Mouse (Mus musculus): ENCODE results near the gene Phf21a. TPM values are rescaled to one million over a fixed set of nuclear protein-coding genes. Genes with fewer than 3 reads are reported as not detected.

The Phf21a gene
- total RNA-seq, 2 experiments from 2014 or later: 38.1 to 41.5 TPM

DNA sequence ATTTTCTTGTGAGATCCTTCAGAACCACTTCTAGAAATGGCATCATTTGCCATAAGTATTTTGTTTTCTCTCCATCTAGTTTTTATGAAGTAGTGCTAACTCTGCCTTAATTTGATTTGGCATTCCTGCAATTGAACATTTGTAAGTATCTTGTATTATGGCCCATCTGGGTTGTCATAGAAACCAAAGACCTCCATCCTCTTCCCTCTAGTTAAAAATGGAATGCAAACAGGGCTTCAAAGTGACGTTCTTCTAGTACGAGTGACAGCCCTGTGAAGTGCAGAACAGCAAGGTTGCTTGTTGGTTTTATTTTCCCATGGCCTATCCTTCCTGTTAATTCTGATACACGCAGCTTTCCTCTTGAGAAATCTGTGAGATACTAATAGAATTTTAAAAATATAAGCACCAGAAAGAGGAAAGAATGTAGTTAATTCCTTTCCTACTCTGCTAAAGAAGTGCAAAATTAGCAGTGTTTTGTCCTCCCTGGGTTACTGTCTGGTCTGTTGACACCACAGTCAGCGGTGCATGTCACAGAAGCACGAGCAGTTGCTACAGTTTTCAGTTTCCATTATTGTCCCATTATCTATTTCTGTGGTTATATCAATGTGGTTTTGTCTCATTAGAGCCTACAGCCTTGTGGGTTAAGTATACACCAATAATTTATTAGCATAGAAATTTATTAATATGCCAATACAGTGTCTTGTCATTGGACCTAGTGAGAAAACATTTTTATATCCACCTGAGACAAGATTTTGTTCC is 209.1 kb downstream of the Phf21a start:
- DNase-seq: no peak

DNA sequence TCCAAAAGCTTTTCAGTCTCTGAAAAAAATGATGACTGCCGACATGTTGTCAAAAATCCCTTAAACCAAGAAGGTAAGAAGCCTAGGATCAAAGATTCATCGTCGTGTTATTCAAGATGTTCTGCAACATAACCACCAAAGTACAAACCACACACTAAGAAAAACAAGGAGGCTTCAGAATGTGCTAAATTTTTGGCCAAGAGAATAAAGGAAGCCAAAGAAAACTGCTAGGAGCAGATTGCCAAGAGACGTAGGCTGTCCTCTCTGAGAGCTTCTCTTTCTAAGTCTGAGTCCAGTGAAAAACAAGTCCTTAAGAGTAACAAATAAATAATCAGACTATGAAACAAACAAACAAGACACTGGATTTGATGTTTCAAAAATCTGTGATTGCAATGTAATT is 219.6 kb downstream of the Phf21a start:
- no peak for DNase-seq

DNA sequence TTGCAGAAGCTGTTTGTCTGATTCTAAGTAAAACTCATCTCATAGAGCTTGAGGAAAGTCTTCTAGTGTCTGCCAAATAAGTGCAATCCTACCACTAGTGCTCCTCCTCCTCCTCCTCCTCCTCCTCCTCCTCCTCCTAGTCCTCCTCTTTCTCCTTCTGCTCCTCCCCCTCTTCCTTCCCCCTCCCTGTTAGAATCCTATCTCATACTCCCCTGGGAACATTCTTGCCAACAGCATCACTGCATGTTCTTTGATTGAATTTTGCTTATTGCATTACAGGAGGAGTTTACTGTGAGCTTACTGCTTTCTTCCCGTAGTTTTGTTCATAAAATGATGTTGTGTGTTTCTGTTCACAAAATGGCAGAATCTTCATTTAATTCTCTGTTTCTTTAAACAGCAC is 221.1 kb downstream of the Phf21a start:
- DNase-seq: no peak

DNA sequence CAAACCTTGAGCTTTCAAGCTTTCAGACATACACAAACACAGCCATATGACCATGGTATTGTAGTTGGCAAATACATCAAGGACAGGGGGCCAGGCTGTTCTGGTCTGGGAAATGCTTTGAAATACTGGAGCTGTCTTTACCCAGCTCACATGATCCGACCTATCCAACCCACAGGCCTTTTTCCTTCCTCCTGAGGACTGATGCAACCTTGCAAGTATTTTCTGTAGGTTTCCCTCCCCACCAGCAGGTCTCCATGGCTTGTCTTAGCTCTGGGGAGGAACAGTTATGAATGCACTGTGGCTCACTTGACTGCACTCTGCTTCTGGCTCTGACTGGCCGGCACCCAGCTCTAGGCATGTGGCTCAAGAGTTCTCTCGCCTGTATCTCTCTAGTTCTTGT is 223.7 kb downstream of the Phf21a start:
- no peak for DNase-seq

DNA sequence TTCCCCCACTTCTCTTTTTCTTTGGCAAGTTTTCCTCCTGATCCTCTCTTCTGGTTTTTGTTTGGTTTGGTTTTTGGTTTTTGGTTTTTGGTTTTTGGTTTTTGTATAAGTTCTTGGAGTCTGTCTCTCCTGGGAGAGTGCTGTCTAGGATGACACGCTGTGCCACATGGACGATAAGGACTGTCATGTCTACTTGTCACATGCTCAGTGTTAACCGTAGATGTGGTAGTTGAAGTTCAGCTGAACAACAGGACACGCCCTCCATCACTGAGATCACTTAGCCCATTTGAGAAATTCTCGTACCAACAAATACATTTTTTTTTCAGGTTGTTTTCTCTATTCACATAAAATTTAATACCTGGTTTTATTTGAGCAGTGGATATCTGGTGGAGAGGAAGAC is 224.3 kb downstream of the Phf21a start:
- no peak for DNase-seq

DNA sequence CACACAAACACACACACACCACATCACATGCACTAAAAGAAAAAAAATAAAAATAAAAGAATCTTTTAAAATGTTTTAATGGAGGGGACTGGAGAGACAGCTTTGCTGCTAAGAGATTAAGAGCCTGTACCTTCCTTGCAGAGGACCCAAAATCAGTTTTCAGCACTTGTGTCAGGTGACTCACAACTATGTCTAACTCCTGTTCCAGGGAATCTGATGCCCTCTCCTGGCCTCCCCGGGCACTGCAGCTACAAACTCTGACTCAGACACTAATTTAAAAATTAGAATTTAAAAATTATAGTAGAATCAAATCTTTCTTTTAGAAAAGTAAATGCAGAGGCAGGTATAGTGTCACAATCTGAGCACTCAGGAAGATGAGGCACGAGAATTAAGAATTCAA is 229.8 kb downstream of the Phf21a start:
- DNase-seq: peak; percentile 46

DNA sequence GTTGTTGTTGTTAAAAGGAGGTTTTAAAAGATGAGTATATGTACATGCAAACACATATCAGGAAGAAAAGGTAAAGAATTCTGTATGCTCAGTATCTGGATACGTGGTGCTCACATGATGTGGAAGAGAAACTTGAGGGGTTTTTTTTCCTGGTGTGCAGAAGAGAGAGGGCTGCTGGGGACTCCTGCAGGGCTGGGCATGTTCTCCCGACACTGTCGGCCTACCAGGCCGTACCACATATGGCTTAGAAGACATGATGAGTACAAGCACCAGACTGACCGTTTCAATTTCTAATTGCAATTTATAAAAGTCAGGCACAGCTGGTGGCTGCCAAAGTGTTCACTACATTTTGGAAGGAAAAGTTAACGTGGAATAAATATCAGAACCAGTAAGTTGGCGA is 232.8 kb downstream of the Phf21a start:
- no peak for DNase-seq

DNA sequence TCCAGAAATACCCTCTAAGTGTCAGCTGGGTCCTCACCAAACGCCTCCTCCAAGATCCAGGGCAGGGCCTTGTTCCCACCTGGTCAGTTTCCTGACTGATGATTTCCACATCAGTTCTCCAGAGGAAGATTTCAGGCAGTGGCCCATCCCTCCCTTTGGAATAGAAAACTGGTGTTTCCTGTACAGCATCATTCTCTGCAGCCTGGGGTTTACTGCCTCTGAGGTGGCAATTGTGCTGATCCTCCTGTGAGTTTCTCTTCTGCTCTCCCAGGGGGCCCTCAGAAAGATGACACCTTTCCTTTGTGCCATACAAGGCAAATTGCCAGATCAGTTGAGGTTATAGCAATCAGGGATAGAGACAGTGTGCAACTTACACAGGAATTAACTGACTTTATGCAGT is 233.3 kb downstream of the Phf21a start:
- DNase-seq: no peak

DNA sequence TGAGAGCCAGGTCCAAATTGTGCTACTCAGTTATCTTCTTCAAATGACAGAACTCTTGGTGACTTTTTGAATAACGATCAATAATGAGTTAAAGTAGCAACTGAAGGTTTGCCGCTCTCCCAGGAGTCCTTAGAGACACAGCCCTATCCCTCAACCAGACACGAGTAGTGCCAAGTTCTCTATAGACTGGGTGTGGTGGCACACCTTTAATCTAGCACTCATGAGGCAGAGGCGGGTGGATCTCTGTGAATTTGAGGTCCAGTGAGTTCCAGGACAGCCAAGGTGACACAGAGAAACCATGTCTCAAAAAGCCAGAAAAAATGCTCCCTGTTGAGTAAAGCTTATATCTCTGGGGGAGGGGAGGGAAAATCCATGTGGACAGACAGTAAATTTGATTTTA is 234.7 kb downstream of the Phf21a start:
- DNase-seq: no peak

DNA sequence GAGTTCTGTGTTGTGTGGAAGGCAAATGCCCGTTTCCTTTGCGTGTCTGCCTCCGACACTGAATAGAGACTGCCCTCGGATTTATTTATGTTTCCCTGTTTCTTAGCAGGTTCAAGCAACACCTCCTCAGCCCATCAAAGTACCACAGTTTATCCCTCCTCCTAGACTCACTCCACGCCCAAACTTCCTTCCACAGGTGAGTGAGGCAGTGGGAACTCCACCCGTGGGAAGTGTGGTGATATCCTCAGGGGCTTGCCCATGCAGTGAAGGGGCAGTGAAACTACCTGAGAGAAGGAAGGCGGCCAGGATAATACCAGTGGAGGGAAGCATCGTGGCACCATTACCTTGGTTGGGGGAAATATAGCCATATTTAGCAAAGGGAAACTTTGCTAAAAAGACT is 235.3 kb downstream of the Phf21a start:
- DNase-seq: no peak

DNA sequence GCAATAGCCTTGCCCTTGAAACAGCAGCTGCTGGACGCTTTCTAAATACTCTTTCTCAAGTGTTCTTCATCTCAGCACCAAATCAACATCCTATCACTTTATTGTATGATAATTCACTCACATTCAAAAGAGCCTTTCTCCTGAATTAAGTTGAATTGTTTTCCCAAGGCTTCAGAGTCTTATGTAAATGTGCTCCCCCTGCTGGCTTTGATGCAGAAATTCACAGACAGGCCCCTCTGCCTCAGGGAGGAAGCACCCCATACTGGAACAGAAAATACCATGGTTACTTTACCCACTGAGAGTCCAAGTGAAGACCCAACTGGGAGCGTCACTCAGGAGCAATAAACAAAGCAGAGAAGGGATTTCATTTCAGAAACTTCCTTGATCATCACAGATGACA is 237.9 kb downstream of the Phf21a start:
- peak; percentile 37 for DNase-seq

DNA sequence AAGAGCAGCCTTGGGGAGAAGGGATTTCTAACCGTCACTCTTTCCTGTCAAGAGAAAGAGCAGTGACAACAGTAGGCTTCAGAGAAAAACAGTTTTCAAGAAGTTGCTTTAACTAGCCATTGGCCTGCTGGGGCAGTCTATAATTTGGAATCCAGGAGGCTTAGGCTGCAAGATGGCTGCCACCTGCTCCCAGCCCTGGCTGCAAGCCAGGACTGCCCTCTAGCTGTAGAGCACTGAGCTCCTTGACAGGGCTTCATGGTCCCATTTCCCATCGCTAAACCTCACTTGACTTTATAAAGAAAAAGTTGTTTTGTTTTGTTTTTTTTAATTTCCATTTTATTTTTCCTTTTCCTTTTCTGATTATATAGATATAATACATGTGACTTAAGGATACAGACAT is 238.5 kb downstream of the Phf21a start:
- DNase-seq: peak; percentile 16

DNA sequence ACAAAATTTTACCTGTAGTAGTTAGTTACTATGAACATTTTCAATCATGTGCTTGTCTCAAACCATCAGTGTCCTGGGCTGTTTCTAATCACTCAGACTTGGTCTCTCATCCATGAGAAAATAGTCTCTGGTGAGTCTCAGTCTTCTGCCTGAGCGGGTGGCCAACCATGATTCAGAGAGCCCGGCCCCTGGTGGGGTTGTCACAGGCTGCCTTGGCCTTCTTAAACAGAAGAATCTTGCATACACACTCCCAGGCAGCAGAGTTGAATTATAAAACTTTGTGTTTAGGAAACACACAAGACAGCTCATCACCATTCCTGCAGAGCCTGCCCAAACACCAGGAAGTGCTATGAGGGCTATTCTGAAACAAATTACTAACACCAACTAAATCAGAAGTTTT is 239.0 kb downstream of the Phf21a start:
- no peak for DNase-seq

DNA sequence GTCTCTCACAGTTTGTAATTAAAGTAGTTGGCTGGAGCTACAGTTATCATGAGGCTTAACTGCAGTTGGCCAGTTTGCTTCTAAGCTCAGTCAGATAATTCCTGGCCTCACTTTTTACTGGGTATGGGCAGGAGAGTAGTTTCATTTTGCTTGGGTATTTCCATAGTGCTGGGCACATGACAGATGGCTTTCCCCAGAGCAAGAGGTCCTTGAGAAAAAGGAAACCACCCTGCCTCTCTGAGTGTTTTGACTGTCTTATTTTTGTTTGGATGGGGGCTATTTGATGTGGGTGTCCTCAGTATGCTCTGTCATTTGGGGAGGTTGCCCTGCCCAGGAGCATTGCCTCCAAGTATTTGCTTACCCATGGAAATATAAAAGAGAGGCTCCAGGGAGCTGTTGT is 249.5 kb downstream of the Phf21a start:
- no peak for DNase-seq

DNA sequence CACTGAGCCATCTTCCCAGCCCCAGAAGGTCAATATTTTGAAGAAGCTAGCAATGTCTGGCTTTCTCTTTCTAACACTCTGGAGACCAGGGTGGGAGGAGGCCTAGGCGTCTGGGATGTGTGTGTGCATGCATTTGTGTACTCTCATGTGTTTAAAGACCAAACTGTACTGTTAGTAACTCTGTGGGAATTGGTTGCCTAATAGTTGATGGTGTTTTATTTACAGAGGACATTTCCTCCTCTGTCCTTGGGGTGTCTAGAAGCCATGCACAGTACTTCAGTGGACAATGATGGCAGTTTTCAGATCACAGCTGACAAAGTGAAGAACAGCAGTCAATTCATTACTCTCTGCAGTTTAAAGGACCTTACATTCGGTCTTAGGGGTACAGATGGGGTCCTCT is 254.3 kb downstream of the Phf21a start:
- no peak for DNase-seq

DNA sequence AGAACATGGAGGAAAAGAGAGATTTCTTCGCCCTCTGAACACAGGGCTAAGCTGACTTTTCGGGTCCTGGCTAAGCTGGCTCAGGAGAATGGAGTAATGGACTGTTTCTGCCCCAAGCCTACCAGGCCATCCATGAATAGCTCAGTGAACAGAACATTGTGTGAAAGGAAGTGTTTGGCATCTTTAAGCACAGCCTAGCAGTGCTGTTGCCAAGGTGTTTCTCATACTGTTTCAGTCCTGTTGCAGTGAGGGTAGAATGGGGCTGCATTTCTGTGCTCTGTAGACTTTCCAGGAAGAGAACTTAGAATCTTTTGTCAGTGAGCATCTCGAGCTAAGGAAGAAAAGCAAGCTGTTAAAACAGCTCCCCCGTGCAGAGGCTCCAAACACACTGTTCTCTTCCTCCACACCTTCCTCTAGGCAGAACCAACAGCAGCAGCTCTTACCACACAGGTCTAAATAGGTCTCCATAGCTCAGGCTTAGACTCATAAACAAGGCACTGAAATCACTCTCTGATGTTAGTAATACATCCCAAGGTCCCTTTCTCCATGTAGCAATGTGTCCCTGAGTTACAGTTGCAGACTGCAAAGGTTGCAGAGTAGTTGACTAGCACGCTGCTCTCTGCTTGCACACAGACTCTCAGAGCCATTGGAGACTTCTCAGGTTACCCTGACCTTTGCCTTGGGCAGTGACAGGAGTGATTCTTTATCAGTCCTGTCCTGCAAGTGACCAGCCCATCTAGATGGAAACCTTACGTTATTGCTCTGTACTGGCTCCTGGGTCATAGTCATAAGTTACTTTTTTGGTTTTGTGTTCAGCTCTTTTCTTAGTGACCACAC is 256.9 kb downstream of the Phf21a start:
- no peak for DNase-seq

DNA sequence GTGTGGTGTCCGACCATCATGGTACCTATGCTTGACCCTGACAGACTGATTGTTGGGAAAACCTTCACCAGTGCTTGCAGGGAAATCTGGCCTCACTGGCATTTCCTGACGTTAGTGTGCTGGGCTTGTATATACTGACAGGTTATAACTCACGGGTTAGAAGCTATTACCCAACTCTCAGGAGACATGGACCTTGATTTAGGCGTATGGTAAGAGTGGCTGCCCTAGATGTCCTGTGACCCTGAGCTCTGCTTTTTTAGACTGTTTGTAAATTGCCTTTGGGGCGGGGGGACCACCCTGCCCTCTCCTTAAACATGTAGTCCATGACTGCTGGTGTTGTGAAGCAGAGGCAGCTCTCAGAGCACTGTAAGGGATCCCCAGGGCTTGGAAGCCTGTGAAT is 257.8 kb downstream of the Phf21a start:
- DNase-seq: no peak

DNA sequence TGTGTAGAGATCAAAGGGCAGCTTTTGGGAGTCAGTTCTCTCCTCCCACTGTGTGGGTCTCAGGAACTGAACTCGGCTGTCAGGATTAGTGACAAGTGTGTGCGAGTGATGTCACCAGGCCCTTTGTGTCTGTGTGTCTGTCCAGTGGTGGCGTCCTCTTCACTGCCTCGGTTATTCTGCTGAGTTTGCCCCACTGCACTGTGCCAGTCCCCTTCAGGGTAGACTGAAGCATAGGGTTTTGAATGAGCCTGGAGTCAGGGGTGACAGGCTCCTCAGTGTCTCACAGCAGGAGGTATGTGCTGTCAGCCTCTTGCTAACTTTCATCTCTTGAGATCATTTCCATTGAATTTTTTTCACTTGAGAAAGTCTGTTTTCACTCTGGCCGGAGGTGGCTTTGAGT is 260.5 kb downstream of the Phf21a start:
- no peak for DNase-seq

DNA sequence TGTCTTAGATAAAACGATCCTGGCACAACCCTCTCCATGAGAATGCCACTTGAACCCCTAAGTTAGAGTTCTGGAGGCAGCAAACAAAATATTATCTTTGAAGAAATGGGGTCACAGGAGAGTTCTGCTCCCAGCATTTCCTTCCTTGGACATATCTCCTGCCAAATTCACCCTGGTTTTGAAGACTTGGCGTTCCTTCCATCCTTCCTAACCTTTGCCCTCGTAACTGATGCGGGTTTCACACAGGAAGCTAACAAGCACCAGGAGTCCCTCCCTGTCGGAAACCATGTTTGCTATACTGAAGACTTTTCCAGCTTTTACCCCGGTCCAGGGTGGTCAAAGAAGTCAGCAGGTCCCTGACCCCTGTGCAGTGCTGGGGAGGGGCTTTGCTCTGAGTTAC is 261.3 kb downstream of the Phf21a start:
- DNase-seq: no peak

DNA sequence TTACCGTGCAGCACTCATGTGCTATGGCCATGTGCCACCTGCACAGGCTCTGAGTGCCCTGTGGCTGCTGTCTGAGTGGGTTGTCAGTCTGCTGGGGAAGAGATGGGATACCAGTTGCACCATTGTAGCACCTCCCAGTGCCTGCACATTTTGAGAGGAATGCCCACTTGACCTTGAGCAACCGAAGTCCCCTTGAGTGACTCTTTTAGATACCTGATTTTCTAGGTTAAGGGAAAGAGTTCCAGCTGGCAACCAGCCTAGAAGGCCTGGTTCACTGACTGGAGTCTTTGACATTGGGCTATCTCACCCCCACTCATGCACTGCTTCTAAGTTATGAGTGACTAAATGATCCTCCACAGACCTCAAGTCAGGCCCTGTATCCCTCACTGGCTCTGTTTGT is 266.4 kb downstream of the Phf21a start:
- no peak for DNase-seq

DNA sequence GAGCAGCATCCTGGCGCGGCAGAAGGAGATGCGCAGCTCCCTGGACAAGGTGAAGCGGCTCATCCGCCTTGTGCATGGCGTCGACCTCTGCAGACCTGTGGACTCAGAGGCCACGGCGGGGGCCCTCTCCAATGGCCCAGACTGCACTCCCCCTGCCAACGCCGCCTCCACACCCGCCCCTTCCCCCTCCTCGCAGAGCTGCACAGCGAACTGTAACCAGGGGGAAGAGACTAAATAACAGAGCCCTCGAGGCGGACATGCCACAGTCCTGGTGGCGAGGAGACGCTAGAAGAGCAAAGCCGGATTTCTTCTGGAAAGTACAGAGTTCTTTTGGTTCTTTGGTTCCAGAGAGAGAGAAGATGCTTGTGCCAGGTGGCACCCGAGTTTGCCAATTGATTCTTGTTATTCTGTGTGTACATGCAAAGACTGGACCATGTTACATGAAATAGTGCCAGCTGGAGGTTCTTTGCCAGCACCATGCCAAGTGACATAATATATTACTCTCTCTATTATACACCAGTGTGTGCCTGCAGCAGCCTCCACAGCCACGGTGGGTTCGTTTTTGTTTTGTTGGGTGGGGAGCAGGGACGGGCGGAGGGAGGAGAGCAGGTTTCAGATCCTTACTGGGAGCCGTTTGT is 267.4 kb downstream of the Phf21a start:
- no peak for DNase-seq

DNA sequence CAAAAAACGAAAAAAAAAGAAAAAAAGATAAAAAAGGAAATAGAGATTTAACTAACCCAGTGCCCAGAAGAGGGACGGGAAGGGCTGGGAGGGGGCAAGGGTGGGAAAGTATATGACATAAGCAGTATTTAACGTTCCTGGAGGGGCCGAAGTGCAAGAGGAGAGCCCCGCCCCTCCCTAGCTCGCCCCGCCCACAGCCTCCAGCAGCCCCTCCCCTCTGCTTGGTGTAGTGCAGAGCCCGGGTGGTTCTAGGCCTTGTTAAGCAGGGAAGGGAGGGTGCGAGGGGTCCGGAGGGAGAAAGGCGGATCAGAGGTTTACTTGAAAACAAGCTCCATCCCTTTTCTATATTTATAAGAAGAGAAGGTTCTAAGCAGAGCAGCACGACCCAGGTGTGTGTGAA is 268.0 kb downstream of the Phf21a start:
- DNase-seq: no peak

DNA sequence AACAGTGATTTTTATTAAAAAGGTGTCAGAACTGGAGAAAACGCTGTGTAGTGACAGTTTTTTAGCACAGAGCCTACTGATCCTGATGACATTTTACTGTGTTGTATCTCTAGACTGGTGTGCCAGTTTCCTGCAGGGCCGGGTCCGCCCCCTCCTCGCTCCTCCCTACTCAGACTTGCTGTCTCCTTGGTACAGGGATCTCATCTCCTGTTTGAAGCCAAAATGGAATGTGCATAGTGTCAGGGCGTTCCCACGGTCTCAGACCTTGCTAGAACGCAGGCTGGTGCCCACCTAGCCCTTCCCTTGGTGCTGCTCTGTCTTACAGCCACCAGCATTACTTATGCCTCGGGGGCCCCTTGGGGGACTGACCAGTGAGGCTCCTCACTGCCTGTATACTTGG is 268.9 kb downstream of the Phf21a start:
- DNase-seq: no peak
